In the genomic region with DNA sequence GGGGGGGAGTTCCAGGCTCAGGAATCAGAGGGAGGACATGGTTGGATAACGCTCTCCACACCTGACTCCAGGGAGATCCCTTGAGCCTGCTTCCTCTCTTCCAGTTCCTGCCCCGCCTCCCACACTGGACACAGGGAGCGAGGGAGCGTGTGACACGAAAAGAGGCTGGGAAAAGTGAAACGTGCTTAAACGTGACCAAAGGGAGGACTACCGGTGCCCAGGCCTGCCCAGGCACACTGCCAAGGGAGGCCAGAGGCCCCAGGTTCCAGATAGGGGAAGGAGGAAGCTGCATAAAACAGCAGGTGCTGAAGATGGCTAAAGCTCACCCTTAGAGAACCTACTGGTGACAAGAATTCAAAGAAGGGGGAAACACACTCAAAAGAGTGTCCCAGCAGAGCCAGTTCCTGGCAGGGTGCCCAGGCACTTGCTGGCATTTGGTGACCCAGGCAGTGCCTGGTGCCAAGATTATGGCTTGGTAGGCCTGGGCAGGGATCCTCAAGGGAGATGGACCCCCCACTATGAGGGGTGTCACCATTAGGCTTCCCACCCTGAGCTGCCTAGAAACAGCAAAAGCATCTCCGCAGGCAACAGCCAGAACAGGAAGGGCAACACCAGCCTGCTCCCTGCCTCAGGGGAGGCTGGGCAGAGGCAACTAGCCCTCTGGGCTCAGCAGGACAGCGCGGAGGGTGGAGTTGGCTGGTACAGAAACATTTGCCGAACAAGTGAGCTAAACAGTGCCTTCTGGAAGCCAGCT, we compare ENCODE assay signal across 8 mouse cellular contexts. TPM values are rescaled to one million over a fixed set of nuclear protein-coding genes. Genes with fewer than 3 reads are reported as not detected.
DNase-seq lines count a peak whose midpoint lies in the region; ATAC-seq lines count a peak whose summit lies in the region.
"Had no signal": no experiment of that assay in that cellular context is flagged by ENCODE, and none has a peak within 500 bp of the region (broad histone marks: within the 10 kb centered on the region; RNA-seq: fewer than 3 reads in every experiment).

No protein-coding gene starts in this region.

- H3K36me3 ChIP-seq in forebrain, embryonic 15.5 days: no peaks in the 10 kb centered on the region
- H3K36me3 ChIP-seq: liver, embryonic 13.5 days had no signal

- 38% methylated on average over 12 of the region's 12 CpGs for WGBS in forebrain, embryonic 15.5 days

- intact Hi-C loops in left cerebral cortex, postnatal 10 days (cut with DNase I): loop anchor here (5.0 kb wide), 1 partner anchor 36 kb away; no protein-coding TSS in a partner anchor

- no peaks in the 10 kb centered on the region for H3K9me3 ChIP-seq in forebrain, embryonic 15.5 days
- H3K9me3 ChIP-seq: liver, embryonic 13.5 days had no signal

- H3K27me3 ChIP-seq in forebrain, embryonic 15.5 days: peaks cover 19% of the 10 kb centered on the region

- peak; percentile 79 for DNase-seq in MN1 (ENCODE audit: low spot score)
- DNase-seq in adrenal gland, adult 8-10 months: peak; percentile 76
- peak; percentile 61 for DNase-seq in kidney, adult 18-20 months
- peak; percentile 74 to 82 for DNase-seq in left cerebral cortex, postnatal 10 days (ENCODE audit: extremely low spot score in 1 of 2, low spot score in 2 of 2)
- peak; percentile 71 for DNase-seq in right cerebral cortex, postnatal 14 days
- no peak for DNase-seq in spleen, adult 18-20 months
- DNase-seq: liver, embryonic 13.5 days had no signal

- H3K4me3 ChIP-seq in forebrain, embryonic 15.5 days: peak overlapping the region; percentile 49
- H3K4me3 ChIP-seq: liver, embryonic 13.5 days had no signal

- no peak overlapping the region for H3K27ac ChIP-seq in forebrain, embryonic 15.5 days (replicated peaks)
- H3K27ac ChIP-seq: liver, embryonic 13.5 days had no signal

- peaks cover 37% of the 10 kb centered on the region for H3K4me1 ChIP-seq in forebrain, embryonic 15.5 days

- ATAC-seq in forebrain, embryonic 15.5 days (replicated peaks): no peak

- no peak overlapping the region for H3K9ac ChIP-seq in forebrain, embryonic 15.5 days (replicated peaks)
- H3K9ac ChIP-seq: liver, embryonic 13.5 days had no signal

- peak overlapping the region; percentile 81 for H3K4me2 ChIP-seq in forebrain, embryonic 15.5 days (replicated peaks)
- H3K4me2 ChIP-seq: liver, embryonic 13.5 days had no signal

RNA-seq across cellular contexts. Expression of a gene that starts 2.3 kb away (rescaled TPM):
- total RNA-seq in adrenal gland, adult 8-10 months (2022): 100 to 1,000 TPM; 162 to 296 (median 242) TPM
- polyA plus RNA-seq in forebrain, embryonic 15.5 days (2015; fragmentation: Nextera tagmentation; extraction: Ambion mirVana): 14.0 and 15.7 TPM in 2 replicates
- 100 to 1,000 TPM; 154 to 165 TPM for total RNA-seq in left cerebral cortex, postnatal 10 days (2021)

RNA-seq across cellular contexts. Expression of a gene that starts 39.7 kb away (rescaled TPM):
- total RNA-seq in adrenal gland, adult 8-10 months (2022): under 1 TPM in 2 of 4 experiments, not detected in 2; 0.17 to 0.24 TPM
- polyA plus RNA-seq in forebrain, embryonic 15.5 days (2015; fragmentation: Nextera tagmentation; extraction: Ambion mirVana): not detected in 2 replicates
- total RNA-seq in left cerebral cortex, postnatal 10 days (2021): not detected

RNA-seq across cellular contexts. Expression of a gene that starts 51.0 kb away (rescaled TPM):
- 1 to 10 TPM in 3 of 4 experiments, under 1 TPM in 1; 0.74 to 1.6 (median 1.3) TPM for total RNA-seq in adrenal gland, adult 8-10 months (2022)
- polyA plus RNA-seq in forebrain, embryonic 15.5 days (2015; fragmentation: Nextera tagmentation; extraction: Ambion mirVana): 3.2 and 3.7 TPM in 2 replicates
- total RNA-seq in left cerebral cortex, postnatal 10 days (2021): 1 to 10 TPM; 5.0 to 5.9 TPM

RNA-seq across cellular contexts. Expression of a gene that starts 56.8 kb away (rescaled TPM):
- not detected for total RNA-seq in adrenal gland, adult 8-10 months (2022)
- 0.22 TPM in 1 of 2 replicates, not detected in the other for polyA plus RNA-seq in forebrain, embryonic 15.5 days (2015; fragmentation: Nextera tagmentation; extraction: Ambion mirVana)
- not detected for total RNA-seq in left cerebral cortex, postnatal 10 days (2021)

Comparison
In these comparisons a context has a peak if more than half of its experiments do, and no peak if none do; other contexts are left out.
1. DNase-seq: peak in MN1 (single experiment), adrenal gland, adult 8-10 months (single experiment), kidney, adult 18-20 months (single experiment), left cerebral cortex, postnatal 10 days (2 of 2) and right cerebral cortex, postnatal 14 days (single experiment); none in spleen, adult 18-20 months (0 of 2).